Mouse (Mus musculus): ENCODE measurements around the gene Nim1k. TPM values are rescaled to one million over a fixed set of nuclear protein-coding genes. Genes with fewer than 3 reads are reported as not detected.
"Not testable (repeated sequence)": the region's sequence is repeated elsewhere in the genome, so short reads cannot be mapped to it uniquely, and the experiment has no call there.

Nim1k gene
- total RNA-seq, 2 experiments from 2014 or later = 1.1 to 1.3 TPM

GRCm38 (mm10) chr13:119731448-119731847 lies 24.2 kb downstream of the Nim1k start:
- DNase-seq (ENCODE audit: low spot score) = no peak
- intact Hi-C loops (cut with DNase I) = no loop called here

- intact Hi-C loops (cut with DNase I) = no loop called here
- no peak for DNase-seq (ENCODE audit: low spot score)
These were observed 26.3 kb downstream of the Nim1k start for GRCm38 (mm10) chr13:119729406-119729805.

GRCm38 (mm10) chr13:119727608-119728387 lies 27.9 kb downstream of the Nim1k start:
- no peak for DNase-seq (ENCODE audit: low spot score)
- intact Hi-C loops (cut with DNase I) = no loop called here

GRCm38 (mm10) chr13:119724541-119724940 lies 31.1 kb downstream of the Nim1k start:
- no peak for DNase-seq (ENCODE audit: low spot score)
- intact Hi-C loops (cut with DNase I) = loop anchor here (2.0 kb wide), 1 partner anchor 84 kb away; no protein-coding TSS in a partner anchor

GRCm38 (mm10) chr13:119723368-119723767 lies 32.3 kb downstream of the Nim1k start:
- no peak for DNase-seq (ENCODE audit: low spot score)
- intact Hi-C loops (cut with DNase I) = no loop called here

- intact Hi-C loops (cut with DNase I) = no loop called here
- no peak for DNase-seq (ENCODE audit: low spot score)
These were observed 33.2 kb downstream of the Nim1k start for GRCm38 (mm10) chr13:119722447-119722846.

- DNase-seq (ENCODE audit: low spot score) = no peak
- intact Hi-C loops (cut with DNase I) = no loop called here
These were observed 39.6 kb downstream of the Nim1k start for GRCm38 (mm10) chr13:119716105-119716504.

- intact Hi-C loops (cut with DNase I) = no loop called here
- no peak for DNase-seq (ENCODE audit: low spot score)
These were observed 41.9 kb downstream of the Nim1k start for GRCm38 (mm10) chr13:119713821-119714220.

GRCm38 (mm10) chr13:119713107-119713787 lies 42.4 kb downstream of the Nim1k start:
- intact Hi-C loops (cut with DNase I) = no loop called here
- no peak for DNase-seq (ENCODE audit: low spot score)

GRCm38 (mm10) chr13:119712463-119712862 lies 43.2 kb downstream of the Nim1k start:
- intact Hi-C loops (cut with DNase I) = no loop called here
- no peak for DNase-seq (ENCODE audit: low spot score)

- intact Hi-C loops (cut with DNase I) = no loop called here
- DNase-seq (ENCODE audit: low spot score) = no peak
These were observed 45.4 kb downstream of the Nim1k start for GRCm38 (mm10) chr13:119710268-119710610.

- no peak for DNase-seq (ENCODE audit: low spot score)
- intact Hi-C loops (cut with DNase I) = no loop called here
These were observed 46.1 kb downstream of the Nim1k start for GRCm38 (mm10) chr13:119709388-119710267.

GRCm38 (mm10) chr13:119708941-119709340 lies 46.7 kb downstream of the Nim1k start:
- intact Hi-C loops (cut with DNase I) = no loop called here
- DNase-seq (ENCODE audit: low spot score) = no peak

- DNase-seq (ENCODE audit: low spot score) = no peak
- intact Hi-C loops (cut with DNase I) = no loop called here
These were observed 47.8 kb downstream of the Nim1k start for GRCm38 (mm10) chr13:119707906-119708305.

GRCm38 (mm10) chr13:119706953-119707352 lies 48.7 kb downstream of the Nim1k start:
- intact Hi-C loops (cut with DNase I) = no loop called here

GRCm38 (mm10) chr13:119706278-119706880 lies 49.3 kb downstream of the Nim1k start:
- DNase-seq (ENCODE audit: low spot score); intact Hi-C loops (cut with DNase I): not testable (repeated sequence)

More at GRCm38 (mm10) chr13:119706953-119707352, 48.7 kb downstream of the Nim1k start:
- DNase-seq (ENCODE audit: low spot score) = no peak

GRCm38 (mm10) chr13:119704280-119704679 lies 51.4 kb downstream of the Nim1k start:
- DNase-seq (ENCODE audit: low spot score) = no peak
- intact Hi-C loops (cut with DNase I) = no loop called here

- intact Hi-C loops (cut with DNase I) = no loop called here
- DNase-seq (ENCODE audit: low spot score) = no peak
These were observed 57.2 kb downstream of the Nim1k start for GRCm38 (mm10) chr13:119698436-119698835.

GRCm38 (mm10) chr13:119696496-119696895 lies 59.2 kb downstream of the Nim1k start:
- no peak for DNase-seq (ENCODE audit: low spot score)
- intact Hi-C loops (cut with DNase I) = no loop called here

- no peak for DNase-seq (ENCODE audit: low spot score)
- intact Hi-C loops (cut with DNase I) = no loop called here
These were observed 60.0 kb downstream of the Nim1k start for GRCm38 (mm10) chr13:119695676-119696075.
